Mouse (Mus musculus) liver, embryonic 14.5 days (tissue): ENCODE data around the gene AI467606.

Source experiments
- CTCF ChIP-seq: IDR thresholded peaks from 2 replicates; pipeline ENCODE4 v1.5.1; 2016; ENCODE audit warnings: antibody characterized with exemption, low read depth, control low read depth
- EP300 ChIP-seq: IDR thresholded peaks from 2 replicates; pipeline ENCODE4 v1.6.1; 2016; ENCODE audit warnings: antibody characterized with exemption, low read depth

GRCm38 (mm10) chr7:127110239-127111007, 19.3 kb downstream of the AI467606 start:
- TF ChIP-seq EP300: no peak
- TF ChIP-seq CTCF: peak; percentile 93
